Mouse (Mus musculus) forebrain, embryonic 13.5 days (tissue): ENCODE results near the gene Gm20388. TPM values are rescaled to one million over a fixed set of nuclear protein-coding genes. Genes with fewer than 3 reads are reported as not detected.

ENCODE experiments used
- ATAC-seq: fragments of 200-750 bp; cut with Nextera tagmentation; 2 replicates; pipeline ENCODE4 v1.8.0; 2017
- H3K27ac ChIP-seq: fragments of 300-500 bp; sonication (generic); 2 replicates; pipeline ENCODE4 v1.5.1; 2015; ENCODE audit warnings: inconsistent platforms, mild to moderate bottlenecking, moderate library complexity
- H3K27me3 ChIP-seq: fragments of 300-500 bp; sonication (generic); 2 replicates; pipeline ENCODE4 v1.6.1; 2015; ENCODE audit warnings: mild to moderate bottlenecking, inconsistent platforms
- H3K36me3 ChIP-seq: fragments of 300-500 bp; sonication (generic); 2 replicates; pipeline ENCODE4 v1.6.1; 2015; ENCODE audit warnings: mild to moderate bottlenecking, inconsistent platforms; ENCODE audit not compliant: poor library complexity, severe bottlenecking
- H3K4me1 ChIP-seq: fragments of 300-500 bp; sonication (generic); 2 replicates; pipeline ENCODE4 v1.6.1; 2015; ENCODE audit warnings: inconsistent platforms
- H3K4me2 ChIP-seq: fragments of 300-500 bp; sonication (generic); 2 replicates; pipeline ENCODE4 v1.6.1; 2015; ENCODE audit warnings: inconsistent platforms, mild to moderate bottlenecking, moderate library complexity
- H3K4me3 ChIP-seq: fragments of 300-500 bp; sonication (generic); 2 replicates; pipeline ENCODE4 v1.5.1; 2015; ENCODE audit warnings: mild to moderate bottlenecking, inconsistent platforms
- H3K9ac ChIP-seq: fragments of 300-500 bp; sonication (generic); 2 replicates; pipeline ENCODE4 v1.6.1; 2015; ENCODE audit warnings: mild to moderate bottlenecking, inconsistent platforms
- H3K9me3 ChIP-seq: fragments of 300-500 bp; sonication (generic); replicated peaks from 2 replicates; pipeline ENCODE4 v1.6.1; 2016; ENCODE audit warnings: inconsistent platforms
- WGBS: fragments of 180-500 bp; shearing (Covaris S2); methylation state at CpG from one replicate; pipeline ENCODE4 v1.1.7; 2015; 5-methylcytosine and 5-hydroxymethylcytosine counted together
- polyA plus RNA-seq: library from polyadenylated mRNA; unstranded; fragments of >200 nt; fragmentation: Nextera tagmentation; extraction: Ambion mirVana; gene quantifications from 2 replicates; pipeline ENCODE4 v1.2.1, GENCODE M21; 2015

Gm20388 gene
- polyA plus RNA-seq, 1 experiment from 2014 or later, result 5.6 TPM

GRCm38 (mm10) chr8:120926201-120926600 is 1015.6 kb downstream of the Gm20388 start:
- no peak for ATAC-seq
- 0 out of 2 replicates have a peak, but pooled peaks cover 3% of the 10 kb centered on the region for H3K27me3 ChIP-seq
- H3K4me1 ChIP-seq, result no peaks in the 10 kb centered on the region
- no peak overlapping the region for H3K4me3 ChIP-seq
- no peak overlapping the region for H3K9ac ChIP-seq
- no peak overlapping the region for H3K4me2 ChIP-seq
- H3K36me3 ChIP-seq, result no peaks in the 10 kb centered on the region
- H3K27ac ChIP-seq, result no peak overlapping the region
- H3K9me3 ChIP-seq, result no peaks in the 10 kb centered on the region; the same call in 1 of the 2 replicates
- WGBS, result 87% methylated on average over 9 of the region's 9 CpGs

- Histone ChIP-seq H3K4me3 (no peak overlapping the region), H3K27me3 (0 out of 2 replicates have a peak, but pooled peaks cover 7% of the 10 kb centered on the region), H3K27ac (no peak overlapping the region), H3K4me2 (no peak overlapping the region), H3K4me1 (no peaks in the 10 kb centered on the region), H3K36me3 (no peaks in the 10 kb centered on the region), H3K9me3 (no peaks in the 10 kb centered on the region; the same call in 1 of the 2 replicates), H3K9ac (no peak overlapping the region)
- ATAC-seq, result no peak
- 89% methylated on average over 6 of the region's 6 CpGs for WGBS
Measured at GRCm38 (mm10) chr8:120928082-120928481, 1017.4 kb downstream of the Gm20388 start.

DNA sequence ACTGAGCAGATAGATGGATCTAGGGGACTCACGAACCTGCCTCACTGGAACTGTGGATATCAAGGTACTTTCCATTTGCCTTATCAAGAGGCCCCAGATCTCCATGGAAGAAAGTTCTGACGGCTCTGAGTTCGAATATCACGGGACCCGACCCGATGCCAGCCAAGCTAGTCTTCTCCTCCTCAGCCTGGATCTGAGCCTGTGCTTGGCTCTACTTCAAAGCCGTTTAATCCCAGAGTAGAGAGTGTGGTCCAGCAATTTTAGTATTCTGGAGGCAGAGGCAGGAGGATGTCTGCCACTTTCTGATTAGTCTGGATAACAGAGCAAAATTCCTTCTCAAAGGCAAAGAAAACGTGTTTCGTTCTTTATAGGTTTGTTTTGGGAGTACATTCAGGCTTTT is 1024.0 kb downstream of the Gm20388 start:
- H3K27me3 ChIP-seq, result peaks cover 22% of the 10 kb centered on the region
- H3K4me2 ChIP-seq, result no peak overlapping the region
- H3K9ac ChIP-seq, result no peak overlapping the region
- WGBS, result 88% methylated on average over 9 of the region's 9 CpGs
- ATAC-seq, result no peak
- H3K36me3 ChIP-seq, result no peaks in the 10 kb centered on the region
- H3K27ac ChIP-seq, result no peak overlapping the region
- H3K4me3 ChIP-seq, result no peak overlapping the region
- no peaks in the 10 kb centered on the region for H3K9me3 ChIP-seq
- H3K4me1 ChIP-seq, result no peaks in the 10 kb centered on the region

DNA sequence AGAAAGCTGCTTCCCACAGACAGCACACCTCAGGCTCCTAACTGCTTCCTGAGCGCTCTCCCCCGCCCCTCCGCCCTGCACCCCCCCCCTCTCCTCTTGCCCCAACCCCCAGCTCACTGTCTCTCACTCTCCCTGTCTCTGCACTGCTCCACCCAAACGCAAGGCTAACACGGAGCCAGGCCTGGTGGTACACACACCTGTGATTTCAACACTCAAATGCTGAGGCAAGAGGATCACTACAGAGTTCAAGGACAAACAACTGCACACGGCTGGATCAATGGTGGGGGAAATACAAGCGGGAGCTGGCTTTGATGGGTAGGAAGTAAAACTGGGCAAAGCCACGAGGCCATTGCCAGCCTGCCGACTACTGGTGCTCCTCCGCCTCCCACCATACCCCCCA is 1026.0 kb downstream of the Gm20388 start:
- H3K27me3 ChIP-seq, result peaks cover 21% of the 10 kb centered on the region
- no peaks in the 10 kb centered on the region for H3K9me3 ChIP-seq
- H3K9ac ChIP-seq, result no peak overlapping the region
- no peaks in the 10 kb centered on the region for H3K36me3 ChIP-seq
- H3K27ac ChIP-seq, result no peak overlapping the region
- H3K4me1 ChIP-seq, result no peaks in the 10 kb centered on the region
- no peak overlapping the region for H3K4me3 ChIP-seq
- ATAC-seq, result no peak
- WGBS, result 60% methylated on average over 10 of the region's 10 CpGs
- H3K4me2 ChIP-seq, result no peak overlapping the region

DNA sequence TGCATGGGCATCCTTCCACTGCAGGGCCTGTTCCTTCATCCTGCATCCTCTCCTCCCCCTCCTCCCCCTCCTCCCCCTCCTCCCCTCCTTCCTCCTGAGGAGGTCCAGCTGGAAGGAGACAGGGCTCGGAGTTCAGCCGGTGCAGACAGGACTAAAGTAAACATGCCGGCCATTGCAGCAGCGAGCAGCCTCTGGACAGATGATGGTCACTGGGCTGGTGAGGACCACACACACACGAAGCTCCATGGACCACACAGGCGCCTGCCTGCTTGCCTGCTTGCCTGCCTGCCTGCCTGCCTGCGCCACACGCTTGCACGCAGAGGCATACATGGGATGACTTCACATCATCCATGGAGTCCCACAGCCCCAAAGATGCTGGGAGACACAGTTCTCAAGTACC is 1026.8 kb downstream of the Gm20388 start:
- Histone ChIP-seq H3K36me3 (no peaks in the 10 kb centered on the region), H3K9ac (no peak overlapping the region), H3K27me3 (peaks cover 19% of the 10 kb centered on the region), H3K4me2 (no peak overlapping the region), H3K4me3 (no peak overlapping the region), H3K27ac (no peak overlapping the region), H3K9me3 (no peaks in the 10 kb centered on the region), H3K4me1 (no peaks in the 10 kb centered on the region)
- no peak for ATAC-seq
- 54% methylated on average over 9 of the region's 9 CpGs for WGBS

GRCm38 (mm10) chr8:120940287-120940686 is 1029.6 kb downstream of the Gm20388 start:
- WGBS, result 77% methylated on average over 12 of the region's 12 CpGs
- H3K4me2 ChIP-seq, result no peak overlapping the region
- no peaks in the 10 kb centered on the region for H3K36me3 ChIP-seq
- no peak overlapping the region for H3K4me3 ChIP-seq
- no peaks in the 10 kb centered on the region for H3K4me1 ChIP-seq
- H3K9me3 ChIP-seq, result no peaks in the 10 kb centered on the region
- no peak overlapping the region for H3K27ac ChIP-seq
- no peak overlapping the region for H3K9ac ChIP-seq
- no peak for ATAC-seq
- H3K27me3 ChIP-seq, result peaks cover 19% of the 10 kb centered on the region

DNA sequence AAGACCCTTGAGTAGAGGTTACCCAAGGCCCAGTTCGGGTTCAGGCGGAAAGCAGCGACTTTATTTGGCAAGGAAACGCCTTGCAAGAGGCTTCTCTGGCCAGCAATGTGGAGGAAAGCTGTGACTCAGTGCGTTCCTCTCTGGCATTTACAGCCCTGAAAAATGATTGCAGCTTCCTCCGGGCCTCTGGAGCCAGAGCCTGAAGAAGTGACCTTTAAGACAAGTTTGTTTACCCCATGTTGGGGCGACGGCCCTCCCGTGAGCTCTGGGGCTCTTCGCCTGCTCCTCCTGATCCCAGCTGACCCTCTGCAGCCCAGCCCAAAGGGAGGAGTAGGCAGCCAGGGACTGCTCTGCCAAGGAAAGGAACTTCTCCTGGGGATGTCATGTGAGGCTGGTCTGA is 1036.6 kb downstream of the Gm20388 start:
- Histone ChIP-seq H3K4me2 (no peak overlapping the region), H3K27ac (no peak overlapping the region), H3K36me3 (no peaks in the 10 kb centered on the region), H3K4me3 (no peak overlapping the region), H3K27me3 (peaks cover 27% of the 10 kb centered on the region; the same call in 1 of the 2 replicates), H3K9ac (no peak overlapping the region), H3K9me3 (no peaks in the 10 kb centered on the region), H3K4me1 (no peaks in the 10 kb centered on the region)
- no peak for ATAC-seq
- WGBS, result 81% methylated on average over 10 of the region's 10 CpGs

- Histone ChIP-seq H3K27ac (no peak overlapping the region), H3K4me2 (no peak overlapping the region), H3K4me1 (no peaks in the 10 kb centered on the region), H3K9me3 (no peaks in the 10 kb centered on the region), H3K36me3 (no peaks in the 10 kb centered on the region), H3K27me3 (peaks cover 27% of the 10 kb centered on the region; the same call in 1 of the 2 replicates), H3K4me3 (no peak overlapping the region), H3K9ac (no peak overlapping the region)
- WGBS, result 84% methylated on average over 4 of the region's 4 CpGs
- ATAC-seq, result no peak
Measured at GRCm38 (mm10) chr8:120948050-120948595, 1037.5 kb downstream of the Gm20388 start.

DNA sequence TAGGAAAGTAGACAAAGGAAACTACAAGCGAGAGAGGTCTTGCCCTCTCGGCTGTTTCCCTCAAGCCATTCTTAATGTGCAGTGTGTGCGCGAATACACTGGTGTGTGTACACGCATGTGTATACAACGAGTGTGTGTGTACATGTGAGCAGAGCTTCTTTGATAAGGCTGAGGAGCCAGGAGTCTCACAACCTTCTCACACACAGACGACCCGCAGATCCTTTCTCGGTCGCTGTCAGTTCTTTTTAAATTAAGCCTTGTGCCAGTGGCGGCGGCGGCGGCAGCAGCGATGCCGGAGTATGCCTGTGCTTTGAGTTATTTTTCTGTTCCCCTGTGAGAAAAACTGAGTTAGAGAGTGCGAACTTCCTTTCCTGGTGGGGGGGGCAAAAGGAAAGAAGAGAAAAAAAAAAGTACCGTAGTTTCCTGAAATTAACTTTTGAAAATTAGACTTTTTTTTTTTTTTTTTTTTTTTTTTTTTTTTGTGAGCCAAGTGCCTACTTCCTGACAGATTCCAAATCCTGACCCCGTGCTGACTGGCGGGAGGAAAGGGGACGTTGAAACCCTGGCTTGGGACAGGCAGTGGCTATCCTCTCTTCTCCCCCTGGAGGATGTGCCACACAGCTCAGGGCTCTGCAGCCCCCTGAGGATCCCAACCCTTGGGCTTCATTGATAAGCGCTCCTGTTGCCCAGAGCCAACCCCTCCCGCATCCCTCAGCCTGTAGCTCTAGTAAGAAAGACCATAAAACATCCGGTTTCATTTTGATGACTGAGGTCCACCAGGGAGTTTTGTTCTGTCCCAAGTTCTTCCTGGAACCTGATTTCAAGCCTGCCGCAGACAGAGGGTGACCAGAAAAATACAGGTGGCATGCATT is 1038.2 kb downstream of the Gm20388 start:
- no peak overlapping the region for H3K4me2 ChIP-seq
- peaks cover 27% of the 10 kb centered on the region; the same call in 1 of the 2 replicates for H3K27me3 ChIP-seq

DNA sequence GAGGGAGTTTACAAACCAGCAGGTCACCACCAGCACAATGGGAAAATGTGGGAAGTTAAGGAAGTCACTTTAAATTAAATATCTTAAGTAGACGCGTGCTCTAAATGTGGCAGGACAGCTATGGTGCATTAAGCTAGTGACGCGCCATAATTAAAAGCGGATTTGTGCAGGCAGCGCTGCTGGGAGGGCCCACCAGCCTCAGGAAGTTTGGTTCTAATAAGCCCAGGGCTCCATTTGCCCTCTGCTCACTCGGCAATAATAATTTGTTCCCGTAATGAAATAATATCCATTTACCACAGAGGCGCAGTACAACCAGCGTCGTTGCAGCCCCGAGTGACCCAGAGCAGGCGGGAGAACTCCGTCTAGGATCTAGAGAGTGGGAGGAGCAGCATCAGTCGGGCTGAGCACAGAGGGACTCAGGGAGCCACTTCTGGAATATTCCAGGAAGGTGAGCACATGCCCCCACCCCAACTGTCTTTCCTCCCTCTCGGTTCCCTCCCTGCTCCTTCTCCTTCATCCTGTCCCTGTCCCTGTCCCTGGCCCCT is 1040.1 kb downstream of the Gm20388 start:
- ATAC-seq, result no peak
- H3K27ac ChIP-seq, result no peak overlapping the region
- H3K4me3 ChIP-seq, result no peak overlapping the region
- no peaks in the 10 kb centered on the region for H3K9me3 ChIP-seq
- H3K36me3 ChIP-seq, result no peaks in the 10 kb centered on the region
- 40% methylated on average over 16 of the region's 16 CpGs for WGBS
- H3K4me1 ChIP-seq, result no peaks in the 10 kb centered on the region
- peaks cover 30% of the 10 kb centered on the region; the same call in 1 of the 2 replicates for H3K27me3 ChIP-seq
- H3K9ac ChIP-seq, result no peak overlapping the region
- no peak overlapping the region for H3K4me2 ChIP-seq

More for the DNA sequence above, 1038.2 kb downstream of the Gm20388 start:
- no peak overlapping the region for H3K4me3 ChIP-seq
- no peak overlapping the region for H3K9ac ChIP-seq
- 57% methylated on average over 25 of the region's 25 CpGs for WGBS
- no peak for ATAC-seq
- H3K4me1 ChIP-seq, result no peaks in the 10 kb centered on the region
- no peak overlapping the region for H3K27ac ChIP-seq
- H3K9me3 ChIP-seq, result no peaks in the 10 kb centered on the region
- H3K36me3 ChIP-seq, result no peaks in the 10 kb centered on the region

GRCm38 (mm10) chr8:120959470-120959891 is 1048.8 kb downstream of the Gm20388 start:
- Histone ChIP-seq H3K27ac (no peak overlapping the region), H3K27me3 (peaks cover 42% of the 10 kb centered on the region), H3K9ac (no peak overlapping the region), H3K9me3 (no peaks in the 10 kb centered on the region), H3K4me3 (no peak overlapping the region), H3K4me1 (peaks cover 18% of the 10 kb centered on the region), H3K4me2 (no peak overlapping the region), H3K36me3 (no peaks in the 10 kb centered on the region)
- 8% methylated on average over 8 of the region's 8 CpGs for whole genome bisulfite sequencing
- 0 out of 2 replicates have a peak, but pooled peaks have one; percentile 30 for ATAC-seq
